Mouse (Mus musculus) brain, embryonic 14.5 days (tissue): Measurements from ENCODE around the gene Exoc6.

ENCODE experiments used
- CTCF ChIP-seq: fragments of 200-500 bp; IDR thresholded peaks from 2 replicates; pipeline ENCODE4 v1.5.1; 2012; ENCODE audit warnings: inconsistent platforms, mild to moderate bottlenecking, moderate library complexity, borderline replicate concordance; ENCODE audit not compliant: insufficient read depth, insufficient read length; ENCODE audit errors: extremely low read depth
- POLR2A ChIP-seq: fragments of 200-500 bp; IDR thresholded peaks from 2 replicates; pipeline ENCODE4 v1.6.1; 2012; ENCODE audit warnings: mild to moderate bottlenecking, inconsistent platforms, borderline replicate concordance; ENCODE audit not compliant: poor library complexity, insufficient read depth, insufficient read length, severe bottlenecking; ENCODE audit errors: extremely low read depth

GRCm38 (mm10) chr19:37509725-37510124 is 40.5 kb upstream of the Exoc6 start:
- TF ChIP-seq POLR2A (no peak), CTCF (peak; percentile 67)
